7 mouse cellular contexts compared by ENCODE assay signal in genomic region chr12:50648176-50648670, GRCm38 (mm10). TPM values are rescaled to one million over a fixed set of nuclear protein-coding genes. Genes with fewer than 3 reads are reported as not detected.
DNase-seq lines count a peak whose midpoint lies in the region; ATAC-seq and TF ChIP-seq lines count a peak whose summit lies in the region.

No protein-coding gene starts in this region.

- DNase-seq in neural tube, embryonic 11.5 days (ENCODE audit: low spot score): no peak
- DNase-seq in neural tube, embryonic 10.5 days (ENCODE audit: extremely low spot score, low spot score): no peak

- no peak for TF ChIP-seq CTCF in olfactory bulb, adult 2 months (IDR thresholded peaks at IDR 0.05; ENCODE audit: insufficient read depth, low read depth, low read length)

- no peaks in the 10 kb centered on the region for H3K27me3 ChIP-seq in neural tube, embryonic 11.5 days (ENCODE audit: control insufficient read depth, insufficient read depth, low read length)
- H3K27me3 ChIP-seq in embryonic facial prominence, embryonic 13.5 days: no peaks in the 10 kb centered on the region
- no peaks in the 10 kb centered on the region for H3K27me3 ChIP-seq in heart, embryonic 12.5 days (replicated peaks)
- H3K27me3 ChIP-seq in limb, embryonic 13.5 days: peaks cover 9% of the 10 kb centered on the region

- no peak for TF ChIP-seq POLR2A in olfactory bulb, adult 2 months (IDR thresholded peaks at IDR 0.05; ENCODE audit: insufficient read depth, low read depth, low read length)

- no peaks in the 10 kb centered on the region for H3K36me3 ChIP-seq in neural tube, embryonic 11.5 days (ENCODE audit: control insufficient read depth, insufficient read depth, low read length)
- H3K36me3 ChIP-seq in embryonic facial prominence, embryonic 13.5 days: no peaks in the 10 kb centered on the region
- H3K36me3 ChIP-seq in heart, embryonic 12.5 days: no peaks in the 10 kb centered on the region
- no peaks in the 10 kb centered on the region for H3K36me3 ChIP-seq in limb, embryonic 13.5 days

- peak overlapping the region; percentile 80 for H3K9ac ChIP-seq in neural tube, embryonic 11.5 days (ENCODE audit: low read length)
- H3K9ac ChIP-seq in embryonic facial prominence, embryonic 13.5 days: peak overlapping the region; percentile 87
- peak overlapping the region; percentile 83 for H3K9ac ChIP-seq in heart, embryonic 12.5 days
- peak overlapping the region; percentile 83 for H3K9ac ChIP-seq in limb, embryonic 13.5 days

- WGBS in neural tube, embryonic 11.5 days: 1% methylated on average over 14 of the region's 16 CpGs
- 1% methylated on average over 16 of the region's 16 CpGs for WGBS in embryonic facial prominence, embryonic 13.5 days
- WGBS in heart, embryonic 12.5 days: under 1% methylated on average over 16 of the region's 16 CpGs
- under 1% methylated on average over 16 of the region's 16 CpGs for WGBS in limb, embryonic 13.5 days
- WGBS in olfactory bulb, adult 2 months: 7% methylated on average over 16 of the region's 16 CpGs

- H3K27ac ChIP-seq in neural tube, embryonic 11.5 days (ENCODE audit: low read depth, low read length): no peak overlapping the region
- peak overlapping the region; percentile 79 for H3K27ac ChIP-seq in embryonic facial prominence, embryonic 13.5 days
- peak overlapping the region; percentile 82 for H3K27ac ChIP-seq in heart, embryonic 12.5 days (ENCODE audit: poor library complexity, severe bottlenecking)
- H3K27ac ChIP-seq in limb, embryonic 13.5 days: peak overlapping the region; percentile 79; the same call in 1 of the 2 replicates
- no peak overlapping the region for H3K27ac ChIP-seq in olfactory bulb, adult 2 months (ENCODE audit: insufficient read depth, low read depth, low read length)

- H3K4me1 ChIP-seq in neural tube, embryonic 11.5 days (ENCODE audit: control insufficient read depth, insufficient read depth, low read length): peaks cover 6% of the 10 kb centered on the region; the same call in 1 of the 2 replicates
- H3K4me1 ChIP-seq in embryonic facial prominence, embryonic 13.5 days: peaks cover 15% of the 10 kb centered on the region
- peaks cover 19% of the 10 kb centered on the region for H3K4me1 ChIP-seq in heart, embryonic 12.5 days (replicated peaks)
- H3K4me1 ChIP-seq in limb, embryonic 13.5 days: peaks cover 10% of the 10 kb centered on the region; the same call in 1 of the 2 replicates
- peaks cover 5% of the 10 kb centered on the region for H3K4me1 ChIP-seq in olfactory bulb, adult 2 months (ENCODE audit: control insufficient read depth, insufficient read depth, low read length)

- ATAC-seq in neural tube, embryonic 11.5 days (ENCODE audit: insufficient read depth, low FRiP score, low TSS enrichment): peak; percentile 74
- ATAC-seq in embryonic facial prominence, embryonic 13.5 days (ENCODE audit: insufficient number of reproducible peaks, insufficient read depth, low FRiP score, low TSS enrichment, low read depth): no peak
- no peak; the same call in 1 of the 2 replicates for ATAC-seq in heart, embryonic 12.5 days (ENCODE audit: insufficient number of reproducible peaks, low FRiP score)
- peak; percentile 55 for ATAC-seq in limb, embryonic 13.5 days (ENCODE audit: low FRiP score, low read depth)
- no peak for ATAC-seq in monocyte, adult 5-6 weeks (replicated peaks; ENCODE audit: insufficient number of reproducible peaks, low FRiP score, low TSS enrichment, poor library complexity, severe bottlenecking)

- H3K4me2 ChIP-seq in neural tube, embryonic 11.5 days (ENCODE audit: low read depth): peak overlapping the region; percentile 96
- H3K4me2 ChIP-seq in embryonic facial prominence, embryonic 13.5 days: peak overlapping the region; percentile 92
- peak overlapping the region; percentile 87 for H3K4me2 ChIP-seq in heart, embryonic 12.5 days
- peak overlapping the region; percentile 90 for H3K4me2 ChIP-seq in limb, embryonic 13.5 days (replicated peaks)

- H3K4me3 ChIP-seq in neural tube, embryonic 11.5 days (ENCODE audit: low read depth, low read length): peak overlapping the region; percentile 83
- peak overlapping the region; percentile 84 for H3K4me3 ChIP-seq in embryonic facial prominence, embryonic 13.5 days
- H3K4me3 ChIP-seq in heart, embryonic 12.5 days: peak overlapping the region; percentile 82
- peak overlapping the region; percentile 80 for H3K4me3 ChIP-seq in limb, embryonic 13.5 days
- H3K4me3 ChIP-seq in olfactory bulb, adult 2 months (ENCODE audit: insufficient read depth, low read depth, low read length): peak overlapping the region; percentile 81

- no peaks in the 10 kb centered on the region for H3K9me3 ChIP-seq in neural tube, embryonic 11.5 days (ENCODE audit: control insufficient read depth, low read length)
- H3K9me3 ChIP-seq in embryonic facial prominence, embryonic 13.5 days: no peaks in the 10 kb centered on the region
- H3K9me3 ChIP-seq in heart, embryonic 12.5 days (replicated peaks): no peaks in the 10 kb centered on the region
- no peaks in the 10 kb centered on the region for H3K9me3 ChIP-seq in limb, embryonic 13.5 days

RNA-seq across cellular contexts. Expression of gene Prkd1, which starts 0.7 kb away (rescaled TPM):
- 3.8 and 5.5 TPM in 2 replicates for polyA plus RNA-seq in neural tube, embryonic 11.5 days (2014; fragmentation: Nextera tagmentation; extraction: Ambion mirVana)
- 6.3 and 7.7 TPM in 2 replicates for polyA plus RNA-seq in embryonic facial prominence, embryonic 13.5 days (2015; fragmentation: Nextera tagmentation; extraction: Ambion mirVana)
- polyA plus RNA-seq in heart, embryonic 12.5 days (2016; fragmentation: Nextera tagmentation; extraction: Ambion mirVana): 7.7 and 8.3 TPM in 2 replicates
- polyA plus RNA-seq in limb, embryonic 13.5 days (2015; fragmentation: Nextera tagmentation; extraction: Ambion mirVana): 5.3 and 5.4 TPM in 2 replicates
- not detected in 2 replicates for polyA plus RNA-seq in olfactory bulb, adult 2 months (2012; ENCODE audit: insufficient read depth, insufficient read length, low replicate concordance, missing spikeins)
- not detected in 3 replicates for total RNA-seq in monocyte, adult 5-6 weeks (2017)

Comparison
In these comparisons a context has a peak if more than half of its experiments do, and no peak if none do; other contexts are left out.
1. ATAC-seq: peak in neural tube, embryonic 11.5 days (single experiment) and limb, embryonic 13.5 days (single experiment); none in embryonic facial prominence, embryonic 13.5 days (single experiment), heart, embryonic 12.5 days (single experiment) and monocyte, adult 5-6 weeks (single experiment).
2. H3K27ac ChIP-seq: peak in embryonic facial prominence, embryonic 13.5 days (single experiment), heart, embryonic 12.5 days (single experiment) and limb, embryonic 13.5 days (single experiment); none in neural tube, embryonic 11.5 days (single experiment) and olfactory bulb, adult 2 months (single experiment).
3. Peak in every context shown above with its lines, with median percentiles within 50 percentile points of each other: H3K4me2 ChIP-seq, H3K4me3 ChIP-seq and H3K9ac ChIP-seq.